Mouse (Mus musculus) thymus, postnatal 4 days (tissue): ENCODE data around the gene 5530401A14Rik.

Experiments
- DNase-seq: peaks from one replicate; pipeline ENCODE4 v3.0.0; 2021

5530401A14Rik gene

DNA sequence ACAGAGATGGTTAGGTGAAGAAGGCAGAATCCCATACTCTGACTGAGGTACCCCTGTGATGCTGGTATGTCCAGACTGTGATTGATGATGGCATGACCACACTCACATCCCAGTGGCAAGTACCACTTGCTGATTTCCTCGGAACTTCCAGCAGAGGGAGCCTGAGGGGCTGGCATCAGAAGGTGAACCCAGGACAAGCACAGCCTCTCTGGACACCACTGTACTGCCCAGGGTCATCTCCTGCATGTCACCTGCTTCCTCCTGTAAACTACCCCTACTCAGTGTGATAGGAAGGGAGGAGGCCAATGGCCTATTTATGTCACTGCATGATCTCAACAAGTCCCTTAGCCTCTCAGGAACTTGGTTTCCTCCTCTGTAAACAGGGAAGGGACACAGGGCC, 80.5 kb downstream of the 5530401A14Rik start:
- peak; percentile 9 for DNase-seq

GRCm38 (mm10) chr11:81942167-81942566, 81.7 kb downstream of the 5530401A14Rik start:
- no peak for DNase-seq
